Mouse (Mus musculus) stomach, postnatal 0 days (tissue): ENCODE results near the gene Trim5.

Source experiments
- CTCF ChIP-seq: IDR thresholded peaks from 2 replicates; pipeline ENCODE4 v1.5.1; 2016; ENCODE audit warnings: antibody characterized with exemption, low read depth, mild to moderate bottlenecking, moderate library complexity
- EP300 ChIP-seq: optimal IDR thresholded peaks from 2 replicates; pipeline ENCODE3; 2016; ENCODE audit warnings: antibody characterized with exemption

DNA sequence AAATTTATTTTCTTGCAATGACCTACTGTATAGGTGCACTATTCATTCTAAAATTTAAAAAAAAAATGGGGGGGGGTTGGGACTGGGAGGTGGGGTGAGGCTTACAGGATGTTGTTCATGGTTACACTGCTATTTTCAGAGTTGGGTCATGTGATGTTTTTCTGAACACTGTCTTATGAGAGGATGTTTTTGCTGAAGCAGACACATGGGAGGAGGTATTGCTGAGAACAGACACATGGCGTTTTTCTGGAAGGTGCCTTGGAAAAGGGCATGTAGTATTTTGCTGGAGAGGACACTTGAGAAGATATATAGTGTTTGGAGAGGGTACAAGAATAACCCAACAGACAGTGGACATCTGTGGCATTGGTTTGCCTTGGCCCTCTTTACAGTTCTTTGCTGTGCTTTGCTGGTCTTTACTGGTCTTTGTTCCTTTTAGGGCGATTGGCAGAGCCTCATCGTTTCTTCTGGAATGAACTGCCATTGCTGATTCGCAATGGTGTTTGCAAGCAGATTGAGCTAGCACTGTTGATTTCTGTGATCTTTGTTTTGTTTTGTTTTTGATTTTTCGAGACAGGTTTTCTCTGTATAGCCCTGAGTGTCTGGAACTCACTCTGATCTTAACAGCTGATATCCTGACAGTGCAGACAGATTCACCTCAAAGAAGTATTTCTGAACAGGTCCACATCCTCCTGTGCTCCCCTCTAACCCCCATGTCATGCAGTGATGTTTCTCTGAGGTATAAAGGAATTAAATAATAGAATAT, 3.9 kb upstream of the Trim5 start:
- TF ChIP-seq CTCF (no peak), EP300 (no peak)
